Mouse (Mus musculus): ENCODE results near the gene Haghl. TPM values are rescaled to one million over a fixed set of nuclear protein-coding genes. Genes with fewer than 3 reads are reported as not detected.
A peak's percentile ranks its signal among the peaks of the same experiment; 100 is the strongest.
"Not testable (repeated sequence)": the region's sequence is repeated elsewhere in the genome, so short reads cannot be mapped to it uniquely, and the experiment has no call there.

The Haghl gene
- polyA plus RNA-seq, 1 experiment from 2014 or later = 130 TPM

- DNase-seq (ENCODE audit: low spot score) (no peak), ATAC-seq (no peak)
- 82% methylated on average over 6 of the region's 6 CpGs for WGBS
- no peaks in the 10 kb centered on the region for H3K4me1 ChIP-seq (ENCODE audit: control insufficient read depth, insufficient read depth, low read length)
- no peak overlapping the region for H3K4me3 ChIP-seq (ENCODE audit: low read depth, low read length)
- H3K9me3 ChIP-seq (replicated peaks; ENCODE audit: control insufficient read depth, low read length) = no peaks in the 10 kb centered on the region
- no peak overlapping the region for H3K9ac ChIP-seq (ENCODE audit: low read length)
- H3K27me3 ChIP-seq (replicated peaks; ENCODE audit: control insufficient read depth, insufficient read depth, low read length) = no peaks in the 10 kb centered on the region
- H3K27ac ChIP-seq (ENCODE audit: low read depth, low read length) = no peak overlapping the region
- H3K36me3 ChIP-seq (ENCODE audit: control insufficient read depth, insufficient read depth, low read length) = no peaks in the 10 kb centered on the region
- H3K4me2 ChIP-seq (ENCODE audit: low read length) = no peak overlapping the region
Measured at GRCm38 (mm10) chr17:25749314-25749713, 36.2 kb downstream of the Haghl start.

GRCm38 (mm10) chr17:25748238-25748637, 37.2 kb downstream of the Haghl start:
- no peaks in the 10 kb centered on the region for H3K4me1 ChIP-seq (ENCODE audit: control insufficient read depth, insufficient read depth, low read length)
- no peak overlapping the region for H3K4me2 ChIP-seq (ENCODE audit: low read length)
- H3K27ac ChIP-seq (ENCODE audit: low read depth, low read length) = no peak overlapping the region
- no peaks in the 10 kb centered on the region for H3K36me3 ChIP-seq (ENCODE audit: control insufficient read depth, insufficient read depth, low read length)
- no peaks in the 10 kb centered on the region for H3K9me3 ChIP-seq (replicated peaks; ENCODE audit: control insufficient read depth, low read length)
- no peak overlapping the region for H3K9ac ChIP-seq (ENCODE audit: low read length)
- WGBS = 97% methylated on average over 4 of the region's 4 CpGs
- no peak for DNase-seq (ENCODE audit: low spot score)
- no peak for ATAC-seq
- H3K4me3 ChIP-seq (ENCODE audit: low read depth, low read length) = no peak overlapping the region
- H3K27me3 ChIP-seq (replicated peaks; ENCODE audit: control insufficient read depth, insufficient read depth, low read length) = no peaks in the 10 kb centered on the region

GRCm38 (mm10) chr17:25744311-25744710, 41.2 kb downstream of the Haghl start:
- DNase-seq (ENCODE audit: low spot score) (no peak), ATAC-seq (no peak)
- Histone ChIP-seq H3K9me3 (replicated peaks; ENCODE audit: control insufficient read depth, low read length) (no peaks in the 10 kb centered on the region), H3K4me3 (ENCODE audit: low read depth, low read length) (no peak overlapping the region), H3K4me2 (ENCODE audit: low read length) (no peak overlapping the region), H3K36me3 (ENCODE audit: control insufficient read depth, insufficient read depth, low read length) (no peaks in the 10 kb centered on the region), H3K4me1 (ENCODE audit: control insufficient read depth, insufficient read depth, low read length) (no peaks in the 10 kb centered on the region), H3K27me3 (replicated peaks; ENCODE audit: control insufficient read depth, insufficient read depth, low read length) (no peaks in the 10 kb centered on the region), H3K27ac (ENCODE audit: low read depth, low read length) (no peak overlapping the region), H3K9ac (ENCODE audit: low read length) (no peak overlapping the region)
- 79% methylated on average over 10 of the region's 10 CpGs for WGBS

- H3K36me3 ChIP-seq (ENCODE audit: control insufficient read depth, insufficient read depth, low read length) = no peaks in the 10 kb centered on the region
Measured at GRCm38 (mm10) chr17:25743831-25744230, 41.6 kb downstream of the Haghl start.

GRCm38 (mm10) chr17:25741471-25741870, 44.0 kb downstream of the Haghl start:
- H3K9me3 ChIP-seq (replicated peaks; ENCODE audit: control insufficient read depth, low read length); H3K4me2 ChIP-seq (ENCODE audit: low read length); DNase-seq (ENCODE audit: low spot score); H3K4me3 ChIP-seq (ENCODE audit: low read depth, low read length); H3K9ac ChIP-seq (ENCODE audit: low read length); ATAC-seq; H3K36me3 ChIP-seq (ENCODE audit: control insufficient read depth, insufficient read depth, low read length); H3K27ac ChIP-seq (ENCODE audit: low read depth, low read length); H3K27me3 ChIP-seq (replicated peaks; ENCODE audit: control insufficient read depth, insufficient read depth, low read length); H3K4me1 ChIP-seq (ENCODE audit: control insufficient read depth, insufficient read depth, low read length): not testable (repeated sequence)
- 68% methylated on average over 12 of the region's 12 CpGs for WGBS

More at GRCm38 (mm10) chr17:25743831-25744230, 41.6 kb downstream of the Haghl start:
- H3K27ac ChIP-seq (ENCODE audit: low read depth, low read length) = no peak overlapping the region
- WGBS = 94% methylated on average over 9 of the region's 9 CpGs
- DNase-seq (ENCODE audit: low spot score) = no peak
- no peak for ATAC-seq
- no peaks in the 10 kb centered on the region for H3K9me3 ChIP-seq (replicated peaks; ENCODE audit: control insufficient read depth, low read length)
- H3K4me2 ChIP-seq (ENCODE audit: low read length) = no peak overlapping the region
- H3K4me3 ChIP-seq (ENCODE audit: low read depth, low read length) = no peak overlapping the region
- H3K4me1 ChIP-seq (ENCODE audit: control insufficient read depth, insufficient read depth, low read length) = no peaks in the 10 kb centered on the region
- H3K9ac ChIP-seq (ENCODE audit: low read length) = no peak overlapping the region
- no peaks in the 10 kb centered on the region for H3K27me3 ChIP-seq (replicated peaks; ENCODE audit: control insufficient read depth, insufficient read depth, low read length)

- H3K4me2 ChIP-seq (ENCODE audit: low read length) = no peak overlapping the region
- DNase-seq (ENCODE audit: low spot score) = no peak
- no peak overlapping the region for H3K9ac ChIP-seq (ENCODE audit: low read length)
- ATAC-seq = no peak
- no peaks in the 10 kb centered on the region for H3K4me1 ChIP-seq (ENCODE audit: control insufficient read depth, insufficient read depth, low read length)
- H3K27ac ChIP-seq (ENCODE audit: low read depth, low read length) = no peak overlapping the region
- H3K4me3 ChIP-seq (ENCODE audit: low read depth, low read length) = no peak overlapping the region
- 79% methylated on average over 7 of the region's 7 CpGs for WGBS
- H3K36me3 ChIP-seq (ENCODE audit: control insufficient read depth, insufficient read depth, low read length) = no peaks in the 10 kb centered on the region
- H3K9me3 ChIP-seq (replicated peaks; ENCODE audit: control insufficient read depth, low read length) = no peaks in the 10 kb centered on the region
- no peaks in the 10 kb centered on the region for H3K27me3 ChIP-seq (replicated peaks; ENCODE audit: control insufficient read depth, insufficient read depth, low read length)
Measured at GRCm38 (mm10) chr17:25738861-25739260, 46.6 kb downstream of the Haghl start.

- WGBS = 78% methylated on average over 3 of the region's 3 CpGs
- DNase-seq (ENCODE audit: low spot score) = no peak
- H3K9ac ChIP-seq (ENCODE audit: low read length) = no peak within 1 kb of the TSS
Measured at GRCm38 (mm10) chr17:25735745-25736144, 49.7 kb downstream of the Haghl start, which contains the start of gene Mslnl. Gene Mslnl (plus strand): TSS chr17:25736042.

GRCm38 (mm10) chr17:25735246-25735645, 50.2 kb downstream of the Haghl start:
- H3K36me3 ChIP-seq (ENCODE audit: control insufficient read depth, insufficient read depth, low read length) = peaks cover 8% of the 10 kb centered on the region
- 83% methylated on average over 5 of the region's 5 CpGs for WGBS
- no peaks in the 10 kb centered on the region for H3K27me3 ChIP-seq (replicated peaks; ENCODE audit: control insufficient read depth, insufficient read depth, low read length)
- ATAC-seq (no peak), DNase-seq (ENCODE audit: low spot score) (no peak)
- no peak overlapping the region for H3K9ac ChIP-seq (ENCODE audit: low read length)
- no peak overlapping the region for H3K4me2 ChIP-seq (ENCODE audit: low read length)
- no peak overlapping the region for H3K27ac ChIP-seq (ENCODE audit: low read depth, low read length)
- H3K4me1 ChIP-seq (ENCODE audit: control insufficient read depth, insufficient read depth, low read length) = no peaks in the 10 kb centered on the region
- no peak overlapping the region for H3K4me3 ChIP-seq (ENCODE audit: low read depth, low read length)
- no peaks in the 10 kb centered on the region for H3K9me3 ChIP-seq (replicated peaks; ENCODE audit: control insufficient read depth, low read length)

More at GRCm38 (mm10) chr17:25735745-25736144, 49.7 kb downstream of the Haghl start, which contains the start of gene Mslnl:
- Histone ChIP-seq H3K36me3 (ENCODE audit: control insufficient read depth, insufficient read depth, low read length) (peaks cover 3% of the 10 kb centered on the region; the same call in 1 of the 2 replicates), H3K4me1 (ENCODE audit: control insufficient read depth, insufficient read depth, low read length) (no peaks in the 10 kb centered on the region), H3K27me3 (replicated peaks; ENCODE audit: control insufficient read depth, insufficient read depth, low read length) (no peaks in the 10 kb centered on the region), H3K4me2 (ENCODE audit: low read length) (no peak within 1 kb of the TSS), H3K27ac (ENCODE audit: low read depth, low read length) (no peak within 1 kb of the TSS), H3K4me3 (ENCODE audit: low read depth, low read length) (no peak within 1 kb of the TSS), H3K9me3 (replicated peaks; ENCODE audit: control insufficient read depth, low read length) (no peaks in the 10 kb centered on the region)
- no peak for ATAC-seq

- Histone ChIP-seq H3K4me3 (ENCODE audit: low read depth, low read length) (no peak overlapping the region), H3K27ac (ENCODE audit: low read depth, low read length) (no peak overlapping the region), H3K27me3 (replicated peaks; ENCODE audit: control insufficient read depth, insufficient read depth, low read length) (no peaks in the 10 kb centered on the region), H3K9me3 (replicated peaks; ENCODE audit: control insufficient read depth, low read length) (no peaks in the 10 kb centered on the region), H3K9ac (ENCODE audit: low read length) (no peak overlapping the region), H3K4me1 (ENCODE audit: control insufficient read depth, insufficient read depth, low read length) (peaks cover 9% of the 10 kb centered on the region), H3K36me3 (ENCODE audit: control insufficient read depth, insufficient read depth, low read length) (peaks cover 14% of the 10 kb centered on the region), H3K4me2 (ENCODE audit: low read length) (no peak overlapping the region)
- ATAC-seq (no peak), DNase-seq (ENCODE audit: low spot score) (peak; percentile 87)
- WGBS = 15% methylated on average over 2 of the region's 2 CpGs
Measured at GRCm38 (mm10) chr17:25732082-25732481, 53.4 kb downstream of the Haghl start.
